Mouse (Mus musculus) CH12.LX (cell line): ENCODE data around the gene P4ha2.

ENCODE experiments used
- MAZ ChIP-seq: IDR thresholded peaks from 2 replicates; pipeline ENCODE4 v1.6.1; 2012; ENCODE audit warnings: low read depth, mild to moderate bottlenecking, inconsistent platforms, low read length, improper control_type of control experiment, moderate library complexity
- MYC ChIP-seq: IDR thresholded peaks from 2 replicates; pipeline ENCODE4 v1.6.1; 2011; ENCODE audit warnings: low read depth, mild to moderate bottlenecking, improper control_type of control experiment, low read length
- NELFE ChIP-seq: IDR thresholded peaks from 2 replicates; pipeline ENCODE4 v1.6.1; 2011; ENCODE audit warnings: low read depth, low read length, improper control_type of control experiment
- POLR2A ChIP-seq: IDR thresholded peaks from 2 replicates; pipeline ENCODE4 v1.6.1; 2011; ENCODE audit warnings: low read depth, mild to moderate bottlenecking, improper control_type of control experiment, low read length
- TCF12 ChIP-seq: IDR thresholded peaks from 2 replicates; pipeline ENCODE4 v1.6.1; 2014; ENCODE audit warnings: low read depth, mild to moderate bottlenecking, inconsistent platforms, low read length, improper control_type of control experiment
- USF2 ChIP-seq: conservative IDR thresholded peaks from 2 replicates; pipeline ENCODE4 v1.6.1; 2011; ENCODE audit warnings: low read depth, low read length, improper control_type of control experiment
- ZC3H11A ChIP-seq: IDR thresholded peaks from 2 replicates; pipeline ENCODE4 v1.6.1; 2012; ENCODE audit warnings: low read depth, mild to moderate bottlenecking, inconsistent platforms, low read length, improper control_type of control experiment

- TF ChIP-seq ZC3H11A (no peak), MAZ (no peak), MYC (no peak), NELFE (no peak), POLR2A (no peak), USF2 (no peak), TCF12 (no peak)
Measured at GRCm38 (mm10) chr11:54064412-54064978, 35.4 kb upstream of the P4ha2 start.
